Mouse (Mus musculus) forebrain, embryonic 13.5 days (tissue): ENCODE results near the gene Snap91. TPM values are rescaled to one million over a fixed set of nuclear protein-coding genes. Genes with fewer than 3 reads are reported as not detected.
A peak's percentile ranks its signal among the peaks of the same experiment; 100 is the strongest.

Source experiments
- ATAC-seq: fragments of 200-750 bp; cut with Nextera tagmentation; 2 replicates; pipeline ENCODE4 v1.8.0; 2017
- H3K27ac ChIP-seq: fragments of 300-500 bp; sonication (generic); 2 replicates; pipeline ENCODE4 v1.5.1; 2015; ENCODE audit warnings: inconsistent platforms, mild to moderate bottlenecking, moderate library complexity
- H3K27me3 ChIP-seq: fragments of 300-500 bp; sonication (generic); 2 replicates; pipeline ENCODE4 v1.6.1; 2015; ENCODE audit warnings: mild to moderate bottlenecking, inconsistent platforms
- H3K36me3 ChIP-seq: fragments of 300-500 bp; sonication (generic); 2 replicates; pipeline ENCODE4 v1.6.1; 2015; ENCODE audit warnings: mild to moderate bottlenecking, inconsistent platforms; ENCODE audit not compliant: poor library complexity, severe bottlenecking
- H3K4me1 ChIP-seq: fragments of 300-500 bp; sonication (generic); 2 replicates; pipeline ENCODE4 v1.6.1; 2015; ENCODE audit warnings: inconsistent platforms
- H3K4me2 ChIP-seq: fragments of 300-500 bp; sonication (generic); 2 replicates; pipeline ENCODE4 v1.6.1; 2015; ENCODE audit warnings: inconsistent platforms, mild to moderate bottlenecking, moderate library complexity
- H3K4me3 ChIP-seq: fragments of 300-500 bp; sonication (generic); 2 replicates; pipeline ENCODE4 v1.5.1; 2015; ENCODE audit warnings: mild to moderate bottlenecking, inconsistent platforms
- H3K9ac ChIP-seq: fragments of 300-500 bp; sonication (generic); 2 replicates; pipeline ENCODE4 v1.6.1; 2015; ENCODE audit warnings: mild to moderate bottlenecking, inconsistent platforms
- H3K9me3 ChIP-seq: fragments of 300-500 bp; sonication (generic); replicated peaks from 2 replicates; pipeline ENCODE4 v1.6.1; 2016; ENCODE audit warnings: inconsistent platforms
- WGBS: fragments of 180-500 bp; shearing (Covaris S2); methylation state at CpG from one replicate; pipeline ENCODE4 v1.1.7; 2015; 5-methylcytosine and 5-hydroxymethylcytosine counted together
- polyA plus RNA-seq: library from polyadenylated mRNA; unstranded; fragments of >200 nt; fragmentation: Nextera tagmentation; extraction: Ambion mirVana; gene quantifications from 2 replicates; pipeline ENCODE4 v1.2.1, GENCODE M21; 2015

The Snap91 gene
- polyA plus RNA-seq, 1 experiment from 2014 or later, result 46.5 TPM

- ATAC-seq, result no peak
- H3K4me2 ChIP-seq, result no peak overlapping the region
- 87% methylated on average over 2 of the region's 2 CpGs for WGBS
- no peak overlapping the region for H3K4me3 ChIP-seq
- no peaks in the 10 kb centered on the region for H3K4me1 ChIP-seq
- H3K27me3 ChIP-seq, result no peaks in the 10 kb centered on the region
- H3K9me3 ChIP-seq, result no peaks in the 10 kb centered on the region
- H3K9ac ChIP-seq, result no peak overlapping the region
- H3K36me3 ChIP-seq, result 0 out of 2 replicates have a peak, but pooled peaks cover 5% of the 10 kb centered on the region
- H3K27ac ChIP-seq, result no peak overlapping the region
Measured at GRCm38 (mm10) chr9:86857626-86858025, 22.8 kb downstream of the Snap91 start.

GRCm38 (mm10) chr9:86852861-86853260, 27.6 kb downstream of the Snap91 start:
- H3K4me3 ChIP-seq, result no peak overlapping the region
- no peak overlapping the region for H3K9ac ChIP-seq
- 0 out of 2 replicates have a peak, but pooled peaks cover 5% of the 10 kb centered on the region for H3K36me3 ChIP-seq
- ATAC-seq, result no peak
- H3K27ac ChIP-seq, result no peak overlapping the region
- no peak overlapping the region for H3K4me2 ChIP-seq
- H3K9me3 ChIP-seq, result no peaks in the 10 kb centered on the region
- H3K27me3 ChIP-seq, result no peaks in the 10 kb centered on the region
- 0 out of 2 replicates have a peak, but pooled peaks cover 9% of the 10 kb centered on the region for H3K4me1 ChIP-seq
- WGBS, result 96% methylated on average over 3 of the region's 3 CpGs

DNA sequence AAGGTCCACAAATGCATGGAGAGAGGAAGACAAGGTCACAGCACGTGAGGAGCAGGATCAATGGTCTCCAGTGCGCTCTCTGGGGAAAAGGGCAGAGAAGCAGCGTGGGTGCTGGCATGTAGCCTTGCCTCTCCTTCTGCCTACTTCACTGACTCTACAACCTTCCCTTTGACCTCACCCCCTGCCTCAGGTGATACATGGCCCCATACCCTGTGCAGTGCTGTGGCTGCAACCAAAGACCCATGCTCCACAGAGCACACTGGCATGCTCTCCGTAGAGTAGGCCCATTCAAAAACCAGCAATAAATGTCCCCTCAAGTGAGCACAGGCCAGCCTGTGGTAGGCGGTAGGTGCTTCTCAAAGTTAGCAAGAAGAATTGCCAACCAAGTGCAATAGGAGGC, 28.8 kb downstream of the Snap91 start:
- no peak overlapping the region for H3K4me2 ChIP-seq
- H3K4me1 ChIP-seq, result 0 out of 2 replicates have a peak, but pooled peaks cover 9% of the 10 kb centered on the region
- no peak overlapping the region for H3K27ac ChIP-seq
- no peaks in the 10 kb centered on the region for H3K27me3 ChIP-seq
- H3K4me3 ChIP-seq, result no peak overlapping the region
- no peaks in the 10 kb centered on the region for H3K36me3 ChIP-seq
- H3K9ac ChIP-seq, result no peak overlapping the region
- WGBS, result 93% methylated on average over 5 of the region's 5 CpGs
- no peaks in the 10 kb centered on the region for H3K9me3 ChIP-seq
- ATAC-seq, result no peak

GRCm38 (mm10) chr9:86850452-86851207, 29.8 kb downstream of the Snap91 start:
- no peaks in the 10 kb centered on the region for H3K9me3 ChIP-seq
- H3K27me3 ChIP-seq, result no peaks in the 10 kb centered on the region
- 67% methylated on average over 3 of the region's 3 CpGs for WGBS
- no peak overlapping the region for H3K4me2 ChIP-seq
- H3K36me3 ChIP-seq, result no peaks in the 10 kb centered on the region
- no peak overlapping the region for H3K27ac ChIP-seq
- no peak overlapping the region for H3K4me3 ChIP-seq
- 0 out of 2 replicates have a peak, but pooled peaks cover 9% of the 10 kb centered on the region for H3K4me1 ChIP-seq
- peak; percentile 64; the same call in 1 of the 2 replicates for ATAC-seq
- H3K9ac ChIP-seq, result no peak overlapping the region

GRCm38 (mm10) chr9:86843747-86844353, 36.6 kb downstream of the Snap91 start:
- Histone ChIP-seq H3K4me3 (no peak overlapping the region), H3K4me1 (no peaks in the 10 kb centered on the region), H3K27ac (no peak overlapping the region), H3K36me3 (no peaks in the 10 kb centered on the region), H3K27me3 (no peaks in the 10 kb centered on the region), H3K4me2 (no peak overlapping the region), H3K9me3 (no peaks in the 10 kb centered on the region), H3K9ac (no peak overlapping the region)
- ATAC-seq, result 0 out of 2 replicates have a peak, but pooled peaks have one; percentile 48
- WGBS, result 90% methylated on average over 5 of the region's 5 CpGs

GRCm38 (mm10) chr9:86829792-86830191, 50.7 kb downstream of the Snap91 start:
- H3K9ac ChIP-seq, result no peak overlapping the region
- H3K4me2 ChIP-seq, result no peak overlapping the region
- no peaks in the 10 kb centered on the region for H3K27me3 ChIP-seq
- H3K36me3 ChIP-seq, result peaks cover 16% of the 10 kb centered on the region; the same call in 1 of the 2 replicates
- no peaks in the 10 kb centered on the region for H3K4me1 ChIP-seq
- H3K27ac ChIP-seq, result no peak overlapping the region
- H3K4me3 ChIP-seq, result no peak overlapping the region
- WGBS, result 78% methylated on average over 2 of the region's 2 CpGs
- no peaks in the 10 kb centered on the region for H3K9me3 ChIP-seq
- ATAC-seq, result no peak

- ATAC-seq, result no peak
- WGBS, result 30% methylated on average over 8 of the region's 8 CpGs
- Histone ChIP-seq H3K27ac (no peak overlapping the region), H3K9ac (no peak overlapping the region), H3K4me3 (no peak overlapping the region), H3K4me2 (no peak overlapping the region), H3K9me3 (no peaks in the 10 kb centered on the region), H3K36me3 (peaks cover 13% of the 10 kb centered on the region), H3K27me3 (no peaks in the 10 kb centered on the region), H3K4me1 (no peaks in the 10 kb centered on the region)
Measured at GRCm38 (mm10) chr9:86829034-86829433, 51.4 kb downstream of the Snap91 start.

- no peaks in the 10 kb centered on the region for H3K27me3 ChIP-seq
- H3K36me3 ChIP-seq, result 0 out of 2 replicates have a peak, but pooled peaks cover 3% of the 10 kb centered on the region
- H3K27ac ChIP-seq, result no peak overlapping the region
- H3K9ac ChIP-seq, result no peak overlapping the region
- ATAC-seq, result no peak
- 67% methylated on average over 5 of the region's 5 CpGs for WGBS
- H3K4me2 ChIP-seq, result no peak overlapping the region
- H3K4me3 ChIP-seq, result no peak overlapping the region
- H3K4me1 ChIP-seq, result no peaks in the 10 kb centered on the region
- no peaks in the 10 kb centered on the region for H3K9me3 ChIP-seq
Measured at GRCm38 (mm10) chr9:86819366-86819765, 61.1 kb downstream of the Snap91 start.

- Histone ChIP-seq H3K36me3 (0 out of 2 replicates have a peak, but pooled peaks cover 3% of the 10 kb centered on the region), H3K4me3 (no peak overlapping the region), H3K27me3 (no peaks in the 10 kb centered on the region), H3K27ac (no peak overlapping the region), H3K9ac (no peak overlapping the region), H3K9me3 (no peaks in the 10 kb centered on the region), H3K4me1 (0 out of 2 replicates have a peak, but pooled peaks cover 4% of the 10 kb centered on the region), H3K4me2 (no peak overlapping the region)
- ATAC-seq, result no peak
- WGBS, result 69% methylated on average over 4 of the region's 4 CpGs
Measured at GRCm38 (mm10) chr9:86817673-86818072, 62.8 kb downstream of the Snap91 start.

GRCm38 (mm10) chr9:86814340-86814739, 66.1 kb downstream of the Snap91 start:
- H3K4me2 ChIP-seq, result no peak overlapping the region
- H3K4me1 ChIP-seq, result 0 out of 2 replicates have a peak, but pooled peaks cover 4% of the 10 kb centered on the region
- no peak; the same call in 1 of the 2 replicates for ATAC-seq
- H3K36me3 ChIP-seq, result no peaks in the 10 kb centered on the region
- no peaks in the 10 kb centered on the region for H3K9me3 ChIP-seq
- H3K27me3 ChIP-seq, result no peaks in the 10 kb centered on the region
- no peak overlapping the region for H3K4me3 ChIP-seq
- 57% methylated on average over 6 of the region's 6 CpGs for WGBS
- no peak overlapping the region for H3K9ac ChIP-seq
- no peak overlapping the region for H3K27ac ChIP-seq

DNA sequence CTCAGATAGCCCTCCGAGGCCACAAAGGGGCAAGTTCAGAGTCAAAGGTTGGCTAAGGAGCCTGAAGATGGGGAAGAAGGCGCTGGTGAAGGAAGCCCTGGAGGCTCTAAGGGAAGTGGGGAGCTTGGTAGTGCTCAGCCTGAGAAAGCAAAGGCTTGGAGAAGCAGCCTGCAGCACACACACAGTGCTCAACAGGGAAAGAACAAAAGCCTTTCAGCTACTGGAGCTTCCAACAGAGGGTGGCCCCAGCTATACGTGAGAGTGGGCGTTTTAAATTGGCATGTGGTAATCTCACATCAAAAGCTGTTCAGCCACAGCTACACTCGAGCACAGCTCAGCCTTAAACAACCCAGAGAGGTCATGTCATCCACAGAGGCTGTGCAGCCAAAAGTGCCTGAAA, 67.1 kb downstream of the Snap91 start:
- no peak; the same call in 1 of the 2 replicates for ATAC-seq
- no peaks in the 10 kb centered on the region for H3K36me3 ChIP-seq
- no peak overlapping the region for H3K4me2 ChIP-seq
- H3K27ac ChIP-seq, result no peak overlapping the region
- H3K4me1 ChIP-seq, result 0 out of 2 replicates have a peak, but pooled peaks cover 4% of the 10 kb centered on the region
- H3K9ac ChIP-seq, result no peak overlapping the region
- H3K9me3 ChIP-seq, result no peaks in the 10 kb centered on the region
- WGBS, result 10% methylated on average over 5 of the region's 5 CpGs
- H3K27me3 ChIP-seq, result no peaks in the 10 kb centered on the region
- H3K4me3 ChIP-seq, result no peak overlapping the region

DNA sequence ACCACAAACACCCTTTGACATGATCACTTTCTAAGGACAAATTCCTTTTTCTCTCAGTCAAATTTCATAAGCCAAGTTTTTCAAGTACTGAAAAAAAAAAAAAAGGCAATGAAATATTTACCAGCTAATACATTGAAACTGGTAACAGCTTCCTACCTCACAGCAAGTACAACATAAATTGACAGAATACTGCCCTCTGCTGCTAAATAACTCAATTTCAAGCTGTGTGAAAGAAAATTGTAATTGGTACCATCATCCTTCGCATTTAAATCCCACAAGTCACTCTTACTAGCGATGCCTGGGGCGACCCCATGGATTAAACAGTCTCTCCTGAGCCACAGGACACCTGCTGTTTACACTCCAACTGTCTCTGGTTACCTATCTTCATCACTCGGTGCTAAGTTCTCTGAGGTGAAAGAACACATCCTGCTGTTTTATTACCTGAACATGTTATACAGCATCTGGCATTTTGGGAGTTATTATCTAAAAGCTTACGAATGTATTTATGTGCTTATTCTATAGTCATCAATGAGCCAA, 69.7 kb downstream of the Snap91 start:
- Histone ChIP-seq H3K4me2 (no peak overlapping the region), H3K27me3 (no peaks in the 10 kb centered on the region), H3K9ac (no peak overlapping the region), H3K36me3 (no peaks in the 10 kb centered on the region), H3K4me3 (no peak overlapping the region), H3K27ac (no peak overlapping the region), H3K4me1 (0 out of 2 replicates have a peak, but pooled peaks cover 4% of the 10 kb centered on the region), H3K9me3 (no peaks in the 10 kb centered on the region)
- 38% methylated on average over 5 of the region's 5 CpGs for WGBS
- peak; percentile 25; the same call in 1 of the 2 replicates for ATAC-seq
